Mouse (Mus musculus) 416B (cell line): ENCODE measurements around the gene Gm20838.
"Not testable (repeated sequence)": the region's sequence is repeated elsewhere in the genome, so short reads cannot be mapped to it uniquely, and the experiment has no call there.

Experiments used
- DNase-seq: peaks from one replicate; pipeline ENCODE4 v3.0.0; 2011; ENCODE audit warnings: low read depth

The Gm20838 gene

DNA sequence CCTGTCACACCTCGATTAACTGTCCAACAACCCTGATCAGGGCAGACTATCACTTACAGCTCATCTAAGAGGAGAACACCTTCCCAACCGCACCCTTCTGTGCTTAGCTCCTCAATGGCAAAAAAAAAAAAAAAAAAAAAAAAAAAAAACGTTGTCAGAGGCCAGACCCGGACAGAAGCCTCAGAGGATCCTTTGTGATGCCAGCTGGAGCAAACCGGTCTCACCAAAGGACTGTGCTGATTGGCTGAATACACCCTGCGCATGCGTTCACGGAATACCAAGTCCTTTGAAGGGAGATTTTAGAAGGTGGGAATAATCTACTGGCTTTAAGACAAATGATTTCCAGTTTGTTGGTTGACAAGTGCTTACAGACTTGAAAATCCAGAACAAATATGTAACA lies at the start of gene Gm20838:
Gene Gm20838 (minus strand): TSS at position 101 of the 400 bp plus-strand sequence.
- not testable (repeated sequence) for DNase-seq
